Mouse (Mus musculus) heart, adult 11 months (tissue): ENCODE measurements around the gene Gm1113.

Experiments
- DNase-seq: peaks from one replicate; pipeline ENCODE4 v3.0.0; 2022

Gene Gm1113

GRCm38 (mm10) chr9:35474104-35474724 lies 43.9 kb downstream of the Gm1113 start:
- peak; percentile 10 for DNase-seq

GRCm38 (mm10) chr9:35468913-35469312 lies 49.2 kb downstream of the Gm1113 start:
- DNase-seq: peak; percentile 25

- DNase-seq: peak; percentile 86
These were observed 50.7 kb downstream of the Gm1113 start for GRCm38 (mm10) chr9:35467264-35467817.

GRCm38 (mm10) chr9:35459594-35459993 lies 58.5 kb downstream of the Gm1113 start:
- peak; percentile 70 for DNase-seq
